Mouse (Mus musculus) cortical plate, adult 2 months (tissue): ENCODE results near the gene Peli1.

ENCODE experiments used
- CTCF ChIP-seq: fragments of 200-500 bp; IDR thresholded peaks from 2 replicates; pipeline ENCODE4 v1.5.1; 2011; ENCODE audit warnings: mild to moderate bottlenecking, control low read depth, low read length; ENCODE audit not compliant: insufficient read depth; ENCODE audit errors: extremely low read depth
- POLR2A ChIP-seq: fragments of 200-500 bp; IDR thresholded peaks from 2 replicates; pipeline ENCODE4 v1.6.1; 2011; ENCODE audit warnings: mild to moderate bottlenecking, low read length, control low read depth; ENCODE audit not compliant: insufficient read depth; ENCODE audit errors: extremely low read depth

- no peak for TF ChIP-seq CTCF
- TF ChIP-seq POLR2A = no peak
These were observed 25.7 kb downstream of the Peli1 start for GRCm38 (mm10) chr11:21116623-21117295.
